Mouse (Mus musculus) kidney, embryonic 14.5 days (tissue): ENCODE data around the gene Recql. TPM values are rescaled to one million over a fixed set of nuclear protein-coding genes. Genes with fewer than 3 reads are reported as not detected.

Experiments used
- ATAC-seq: fragments of 200-750 bp; cut with Nextera tagmentation; 2 replicates; pipeline ENCODE4 v1.8.0; 2017; ENCODE audit warnings: moderate number of reproducible peaks, mild to moderate bottlenecking, moderate TSS enrichment, moderate library complexity; ENCODE audit not compliant: low FRiP score, low TSS enrichment
- H3K27ac ChIP-seq: fragments of 300-500 bp; sonication (generic); 2 replicates; pipeline ENCODE4 v1.5.1; 2014; ENCODE audit warnings: low read depth, mild to moderate bottlenecking, low read length, moderate library complexity, mixed read lengths
- H3K27me3 ChIP-seq: fragments of 300-500 bp; sonication (generic); 2 replicates; pipeline ENCODE4 v1.6.1; 2014; ENCODE audit warnings: mild to moderate bottlenecking, low read length; ENCODE audit not compliant: control insufficient read depth, insufficient read depth
- H3K36me3 ChIP-seq: fragments of 300-500 bp; sonication (generic); 2 replicates; pipeline ENCODE4 v1.6.1; 2014; ENCODE audit warnings: low read length, mixed read lengths; ENCODE audit not compliant: control insufficient read depth, insufficient read depth
- H3K4me1 ChIP-seq: fragments of 300-500 bp; sonication (generic); 2 replicates; pipeline ENCODE4 v1.6.1; 2014; ENCODE audit warnings: low read length, mixed read lengths; ENCODE audit not compliant: control insufficient read depth, insufficient read depth
- H3K4me2 ChIP-seq: fragments of 300-500 bp; sonication (generic); replicated peaks from 2 replicates; pipeline ENCODE4 v1.6.1; 2014; ENCODE audit warnings: low read depth, mild to moderate bottlenecking, low read length
- H3K4me3 ChIP-seq: fragments of 300-500 bp; sonication (generic); 2 replicates; pipeline ENCODE4 v1.5.1; 2014; ENCODE audit warnings: mild to moderate bottlenecking, low read length
- H3K9ac ChIP-seq: fragments of 300-500 bp; sonication (generic); 2 replicates; pipeline ENCODE4 v1.6.1; 2014; ENCODE audit warnings: low read depth, mild to moderate bottlenecking, low read length, moderate library complexity
- H3K9me3 ChIP-seq: fragments of 300-500 bp; sonication (generic); 2 replicates; pipeline ENCODE4 v1.6.1; 2016; ENCODE audit warnings: low read length; ENCODE audit not compliant: control insufficient read depth
- WGBS: fragments of 180-500 bp; shearing (Covaris S2); extraction: QIAGEN DNeasy Blood & Tissue Kit; methylation state at CpG from one replicate; pipeline ENCODE4 v1.1.7; 2014; 5-methylcytosine and 5-hydroxymethylcytosine counted together
- polyA plus RNA-seq: library from polyadenylated mRNA; unstranded; fragments of >200 nt; fragmentation: Nextera tagmentation; extraction: Ambion mirVana; gene quantifications from 2 replicates; pipeline ENCODE4 v1.2.1, GENCODE M21; 2014

The Recql gene
- polyA plus RNA-seq, 1 experiment from 2014 or later: 30.8 TPM

- WGBS: 40% methylated on average over 4 of the region's 4 CpGs
- no peaks in the 10 kb centered on the region for H3K27me3 ChIP-seq
- H3K27ac ChIP-seq: no peak within 1 kb of the TSS
- no peaks in the 10 kb centered on the region for H3K36me3 ChIP-seq
- H3K9me3 ChIP-seq: no peaks in the 10 kb centered on the region
- no peak within 1 kb of the TSS for H3K9ac ChIP-seq
- H3K4me1 ChIP-seq: no peaks in the 10 kb centered on the region
- H3K4me3 ChIP-seq: no peak within 1 kb of the TSS
- no peak for ATAC-seq
- no peak within 1 kb of the TSS for H3K4me2 ChIP-seq
Observed at GRCm38 (mm10) chr6:142322881-142323280, 64.0 kb downstream of the Recql start, which contains the start of gene Slco1a5. Gene Slco1a5 (minus strand): TSS chr6:142322981.

GRCm38 (mm10) chr6:142317106-142317505 is 69.8 kb downstream of the Recql start:
- Histone ChIP-seq H3K27me3 (no peaks in the 10 kb centered on the region), H3K9me3 (no peaks in the 10 kb centered on the region), H3K27ac (no peak overlapping the region), H3K4me3 (no peak overlapping the region), H3K4me1 (no peaks in the 10 kb centered on the region), H3K9ac (no peak overlapping the region), H3K4me2 (no peak overlapping the region), H3K36me3 (no peaks in the 10 kb centered on the region)
- no peak for ATAC-seq

GRCm38 (mm10) chr6:142314285-142314684 is 72.6 kb downstream of the Recql start:
- Histone ChIP-seq H3K27ac (no peak overlapping the region), H3K27me3 (no peaks in the 10 kb centered on the region), H3K4me3 (no peak overlapping the region), H3K4me1 (no peaks in the 10 kb centered on the region), H3K36me3 (no peaks in the 10 kb centered on the region), H3K9me3 (peaks cover 5% of the 10 kb centered on the region), H3K9ac (no peak overlapping the region), H3K4me2 (no peak overlapping the region)
- no peak for ATAC-seq
- 84% methylated on average over 5 of the region's 5 CpGs for WGBS

- Histone ChIP-seq H3K4me1 (no peaks in the 10 kb centered on the region; the same call in 1 of the 2 replicates), H3K36me3 (no peaks in the 10 kb centered on the region), H3K9ac (no peak overlapping the region), H3K4me3 (no peak overlapping the region), H3K9me3 (peaks cover 5% of the 10 kb centered on the region), H3K27me3 (no peaks in the 10 kb centered on the region), H3K27ac (no peak overlapping the region), H3K4me2 (no peak overlapping the region)
- ATAC-seq: no peak
Observed at GRCm38 (mm10) chr6:142305076-142305475, 81.8 kb downstream of the Recql start.

Other genes with a start within 250 kb of the Recql start
- gene Slco1a6, start 178.6 kb downstream of the Recql start, polyA plus RNA-seq: 0.53 and 1.3 TPM in 2 replicates
- gene Iapp, start 88.7 kb downstream of the Recql start, polyA plus RNA-seq: not detected in 2 replicates
- 0.12 TPM in 1 of 2 replicates, not detected in the other for gene Slco1a5, start 64.1 kb downstream of the Recql start, polyA plus RNA-seq
- 17.3 and 19.6 TPM in 2 replicates for gene Pyroxd1, start 41.4 kb downstream of the Recql start, polyA plus RNA-seq
- gene Golt1b, start 134 bp upstream of the Recql start, polyA plus RNA-seq: 110 and 122 TPM in 2 replicates
- gene Spx, start 26.4 kb upstream of the Recql start, polyA plus RNA-seq: 0.43 and 0.95 TPM in 2 replicates
- not detected in 2 replicates for gene Gys2, start 86.0 kb upstream of the Recql start, polyA plus RNA-seq
- 578 and 592 TPM in 2 replicates for gene Ldhb, start 120.9 kb upstream of the Recql start, polyA plus RNA-seq
- gene Kcnj8, start 184.5 kb upstream of the Recql start, polyA plus RNA-seq: 18.8 and 21.0 TPM in 2 replicates